Mouse (Mus musculus): ENCODE results near the gene Fam129a.

GRCm38 (mm10) chr1:151689032-151689431 lies 118.0 kb downstream of the Fam129a start:
- TF ChIP-seq CTCF (IDR thresholded peaks at IDR 0.05; ENCODE audit: borderline replicate concordance, control insufficient read depth, extremely low read depth, insufficient read depth, low read length, poor library complexity) (no peak), POLR2A (IDR thresholded peaks at IDR 0.05; ENCODE audit: control insufficient read depth, extremely low read depth, insufficient read depth, low read length, poor library complexity) (no peak)

Data from thymus, adult 2 months (tissue).